Mouse (Mus musculus): Measurements from ENCODE around the gene Aplp2. TPM values are rescaled to one million over a fixed set of nuclear protein-coding genes. Genes with fewer than 3 reads are reported as not detected.

Aplp2 gene
- polyA plus RNA-seq, 1 experiment, result 427 TPM

GRCm38 (mm10) chr9:31191543-31191942 lies 20.1 kb downstream of the Aplp2 start:
- Histone ChIP-seq H3K4me1 (ENCODE audit: control insufficient read depth, insufficient read depth, low read length) (peaks cover 15% of the 10 kb centered on the region), H3K27ac (ENCODE audit: insufficient read depth, low read depth, low read length) (no peak overlapping the region), H3K4me3 (ENCODE audit: insufficient read depth, low read length) (no peak overlapping the region)
- TF ChIP-seq POLR2A (IDR thresholded peaks at IDR 0.05; ENCODE audit: borderline replicate concordance, low read depth, low read length), result no peak
- TF ChIP-seq CTCF (IDR thresholded peaks at IDR 0.05; ENCODE audit: low read depth, low read length), result no peak

GRCm38 (mm10) chr9:31189194-31189593 lies 22.4 kb downstream of the Aplp2 start:
- Histone ChIP-seq H3K4me3 (ENCODE audit: insufficient read depth, low read length) (no peak overlapping the region), H3K4me1 (ENCODE audit: control insufficient read depth, insufficient read depth, low read length) (peaks cover 13% of the 10 kb centered on the region), H3K27ac (ENCODE audit: insufficient read depth, low read depth, low read length) (no peak overlapping the region)
- TF ChIP-seq POLR2A (IDR thresholded peaks at IDR 0.05; ENCODE audit: borderline replicate concordance, low read depth, low read length) (no peak), CTCF (IDR thresholded peaks at IDR 0.05; ENCODE audit: low read depth, low read length) (no peak)

- Histone ChIP-seq H3K27ac (ENCODE audit: insufficient read depth, low read depth, low read length) (no peak overlapping the region), H3K4me1 (ENCODE audit: control insufficient read depth, insufficient read depth, low read length) (peaks cover 36% of the 10 kb centered on the region), H3K4me3 (ENCODE audit: insufficient read depth, low read length) (no peak overlapping the region)
- TF ChIP-seq CTCF (IDR thresholded peaks at IDR 0.05; ENCODE audit: low read depth, low read length), result no peak
- no peak for TF ChIP-seq POLR2A (IDR thresholded peaks at IDR 0.05; ENCODE audit: borderline replicate concordance, low read depth, low read length)
These were observed 27.2 kb downstream of the Aplp2 start for GRCm38 (mm10) chr9:31184439-31184838.

GRCm38 (mm10) chr9:31183061-31183460 lies 28.6 kb downstream of the Aplp2 start:
- Histone ChIP-seq H3K4me1 (ENCODE audit: control insufficient read depth, insufficient read depth, low read length) (peaks cover 33% of the 10 kb centered on the region), H3K4me3 (ENCODE audit: insufficient read depth, low read length) (no peak overlapping the region), H3K27ac (ENCODE audit: insufficient read depth, low read depth, low read length) (no peak overlapping the region)
- TF ChIP-seq POLR2A (IDR thresholded peaks at IDR 0.05; ENCODE audit: borderline replicate concordance, low read depth, low read length) (no peak), CTCF (IDR thresholded peaks at IDR 0.05; ENCODE audit: low read depth, low read length) (no peak)

- TF ChIP-seq CTCF (IDR thresholded peaks at IDR 0.05; ENCODE audit: low read depth, low read length) (no peak), POLR2A (IDR thresholded peaks at IDR 0.05; ENCODE audit: borderline replicate concordance, low read depth, low read length) (no peak)
- Histone ChIP-seq H3K27ac (ENCODE audit: insufficient read depth, low read depth, low read length) (no peak overlapping the region), H3K4me1 (ENCODE audit: control insufficient read depth, insufficient read depth, low read length) (peaks cover 45% of the 10 kb centered on the region), H3K4me3 (ENCODE audit: insufficient read depth, low read length) (no peak overlapping the region)
These were observed 30.1 kb downstream of the Aplp2 start for GRCm38 (mm10) chr9:31181291-31182085.

- Histone ChIP-seq H3K4me3 (ENCODE audit: insufficient read depth, low read length) (no peak overlapping the region), H3K4me1 (ENCODE audit: control insufficient read depth, insufficient read depth, low read length) (peaks cover 70% of the 10 kb centered on the region), H3K27ac (ENCODE audit: insufficient read depth, low read depth, low read length) (peak overlapping the region; percentile 95)
- TF ChIP-seq CTCF (IDR thresholded peaks at IDR 0.05; ENCODE audit: low read depth, low read length) (no peak), POLR2A (IDR thresholded peaks at IDR 0.05; ENCODE audit: borderline replicate concordance, low read depth, low read length) (no peak)
These were observed 33.9 kb downstream of the Aplp2 start for GRCm38 (mm10) chr9:31177692-31178091.

GRCm38 (mm10) chr9:31176379-31177130 lies 35.1 kb downstream of the Aplp2 start:
- Histone ChIP-seq H3K4me3 (ENCODE audit: insufficient read depth, low read length) (no peak overlapping the region), H3K27ac (ENCODE audit: insufficient read depth, low read depth, low read length) (peak overlapping the region; percentile 95)
- TF ChIP-seq CTCF (IDR thresholded peaks at IDR 0.05; ENCODE audit: low read depth, low read length), result no peak
- TF ChIP-seq POLR2A (IDR thresholded peaks at IDR 0.05; ENCODE audit: borderline replicate concordance, low read depth, low read length), result no peak

GRCm38 (mm10) chr9:31175978-31176377 lies 35.6 kb downstream of the Aplp2 start:
- peak overlapping the region; percentile 95 for H3K27ac ChIP-seq (ENCODE audit: insufficient read depth, low read depth, low read length)
- TF ChIP-seq CTCF (IDR thresholded peaks at IDR 0.05; ENCODE audit: low read depth, low read length) (no peak), POLR2A (IDR thresholded peaks at IDR 0.05; ENCODE audit: borderline replicate concordance, low read depth, low read length) (no peak)

More at GRCm38 (mm10) chr9:31176379-31177130, 35.1 kb downstream of the Aplp2 start:
- H3K4me1 ChIP-seq (ENCODE audit: control insufficient read depth, insufficient read depth, low read length), result peaks cover 73% of the 10 kb centered on the region

GRCm38 (mm10) chr9:31175346-31175745 lies 36.3 kb downstream of the Aplp2 start:
- Histone ChIP-seq H3K4me1 (ENCODE audit: control insufficient read depth, insufficient read depth, low read length) (peaks cover 78% of the 10 kb centered on the region), H3K27ac (ENCODE audit: insufficient read depth, low read depth, low read length) (peak overlapping the region; percentile 76), H3K4me3 (ENCODE audit: insufficient read depth, low read length) (no peak overlapping the region)
- TF ChIP-seq CTCF (IDR thresholded peaks at IDR 0.05; ENCODE audit: low read depth, low read length) (no peak), POLR2A (IDR thresholded peaks at IDR 0.05; ENCODE audit: borderline replicate concordance, low read depth, low read length) (no peak)

More at GRCm38 (mm10) chr9:31175978-31176377, 35.6 kb downstream of the Aplp2 start:
- H3K4me1 ChIP-seq (ENCODE audit: control insufficient read depth, insufficient read depth, low read length), result peaks cover 74% of the 10 kb centered on the region
- no peak overlapping the region for H3K4me3 ChIP-seq (ENCODE audit: insufficient read depth, low read length)
